23 mouse cellular contexts compared by ENCODE assay signal in the genomic region with DNA sequence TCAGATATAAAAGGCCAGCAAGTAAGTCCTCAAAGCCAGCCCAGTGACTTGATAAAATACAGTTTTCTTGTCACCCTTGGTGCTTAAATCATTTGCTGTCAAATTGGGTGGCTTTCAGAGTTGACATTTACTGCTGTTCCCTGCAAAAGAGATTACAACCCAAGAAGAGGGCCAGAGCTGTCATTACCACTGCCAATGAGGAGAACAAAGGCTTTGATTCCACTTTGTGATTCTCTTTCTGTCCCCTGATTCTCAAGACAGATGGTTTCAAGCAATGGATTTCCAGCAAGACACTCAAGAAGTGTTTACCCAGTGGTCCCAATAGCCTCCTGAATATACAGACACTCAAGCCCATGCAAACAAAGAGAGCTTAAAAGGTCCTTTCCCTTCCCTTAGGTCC.
"Had no signal": no experiment of that assay in that cellular context is flagged by ENCODE, and none has a peak within 500 bp of the region (broad histone marks: within the 10 kb centered on the region; RNA-seq: fewer than 3 reads in every experiment).

No protein-coding gene starts in this region.

- H3K27ac ChIP-seq: heart, adult 2 months; heart, embryonic 13.5 days; heart, embryonic 15.5 days; hindbrain, embryonic 13.5 days; hindbrain, embryonic 15.5 days; hindbrain, postnatal 0 days; limb, embryonic 13.5 days; limb, embryonic 15.5 days; liver, embryonic 14.5 days had no signal

- H3K27me3 ChIP-seq: heart, embryonic 13.5 days; heart, embryonic 15.5 days; hindbrain, embryonic 13.5 days; hindbrain, embryonic 15.5 days; limb, embryonic 13.5 days; limb, embryonic 15.5 days had no signal

- H3K9me3 ChIP-seq: heart, embryonic 13.5 days; heart, embryonic 15.5 days; hindbrain, embryonic 13.5 days; hindbrain, embryonic 15.5 days; limb, embryonic 13.5 days; limb, embryonic 15.5 days had no signal

- DNase-seq: gastrocnemius, postnatal 14 days; gastrocnemius, postnatal 36 days; heart, adult 11 months; heart, adult 2 months; heart, postnatal 14 days; heart, postnatal 36 days; kidney, adult 18-20 months; kidney, adult 8-10 months; kidney, postnatal 14 days; kidney, postnatal 36 days; layer of hippocampus, adult 9-11 months; layer of hippocampus, postnatal 36 days; left cerebral cortex, postnatal 4 days had no signal

- H3K4me3 ChIP-seq: heart, adult 2 months; heart, embryonic 13.5 days; heart, embryonic 15.5 days; hindbrain, embryonic 13.5 days; hindbrain, embryonic 15.5 days; limb, embryonic 13.5 days; limb, embryonic 15.5 days had no signal

- ATAC-seq: hindbrain, postnatal 0 days; intestine, embryonic 16.5 days had no signal

- H3K4me2 ChIP-seq: heart, embryonic 11.5 days; heart, embryonic 13.5 days; heart, embryonic 15.5 days; hindbrain, embryonic 13.5 days; hindbrain, embryonic 15.5 days; limb, embryonic 13.5 days; limb, embryonic 15.5 days had no signal

- H3K4me1 ChIP-seq: heart, embryonic 15.5 days; hindbrain, embryonic 13.5 days; hindbrain, embryonic 15.5 days; limb, embryonic 13.5 days; limb, embryonic 15.5 days had no signal

- H3K9ac ChIP-seq: heart, embryonic 13.5 days; heart, embryonic 15.5 days; hindbrain, embryonic 13.5 days; hindbrain, embryonic 15.5 days; limb, embryonic 13.5 days; limb, embryonic 15.5 days; liver, embryonic 14.5 days had no signal

- H3K36me3 ChIP-seq: heart, embryonic 13.5 days; heart, embryonic 15.5 days; hindbrain, embryonic 13.5 days; hindbrain, embryonic 15.5 days; limb, embryonic 13.5 days; limb, embryonic 15.5 days had no signal
